Mouse (Mus musculus) kidney, postnatal 10 days (tissue): Measurements from ENCODE around the gene Hyal1.

ENCODE experiments used
- DNase-seq: peaks from one replicate; pipeline ENCODE4 v3.0.0; 2021; ENCODE audit warnings: mixed read lengths

Hyal1 gene

GRCm38 (mm10) chr9:107620954-107621353 lies 44.2 kb downstream of the Hyal1 start:
- peak; percentile 58 for DNase-seq

GRCm38 (mm10) chr9:107624539-107624938 lies 47.8 kb downstream of the Hyal1 start:
- peak; percentile 61 for DNase-seq

GRCm38 (mm10) chr9:107624951-107625350 lies 48.2 kb downstream of the Hyal1 start:
- DNase-seq, result no peak

GRCm38 (mm10) chr9:107625351-107626128 lies 48.8 kb downstream of the Hyal1 start:
- DNase-seq, result no peak

DNA sequence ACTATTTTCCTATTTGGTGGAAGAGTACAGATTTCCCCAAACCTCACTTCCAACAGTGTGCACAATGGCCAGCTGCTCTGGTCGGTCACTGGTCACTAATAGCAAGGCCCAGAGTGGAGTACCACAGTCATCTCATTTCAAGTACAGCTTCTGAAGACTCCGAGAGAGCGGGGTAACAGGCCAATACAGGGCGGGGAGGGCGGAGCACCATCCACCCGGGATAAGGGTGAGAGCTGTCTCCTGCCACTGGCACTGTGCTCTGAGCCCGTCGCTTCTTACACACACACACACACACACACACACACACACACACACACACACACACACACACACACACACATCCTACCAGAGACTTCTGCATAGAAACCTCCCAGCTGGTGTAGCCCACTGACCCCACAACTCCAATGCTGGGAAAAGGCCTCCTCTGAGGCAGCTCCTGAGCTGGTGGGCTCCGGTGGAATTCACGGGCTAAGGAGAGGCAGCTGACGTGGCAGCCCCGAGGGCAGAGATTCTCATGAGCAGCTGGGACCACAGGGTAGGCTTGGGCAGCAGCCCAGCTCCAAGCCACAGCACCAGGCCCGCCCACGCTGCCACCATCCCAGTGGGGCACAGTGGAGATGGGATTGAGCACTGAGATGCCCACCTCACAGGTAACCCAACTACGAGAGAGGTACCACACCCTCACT lies 49.6 kb downstream of the Hyal1 start:
- no peak for DNase-seq

DNA sequence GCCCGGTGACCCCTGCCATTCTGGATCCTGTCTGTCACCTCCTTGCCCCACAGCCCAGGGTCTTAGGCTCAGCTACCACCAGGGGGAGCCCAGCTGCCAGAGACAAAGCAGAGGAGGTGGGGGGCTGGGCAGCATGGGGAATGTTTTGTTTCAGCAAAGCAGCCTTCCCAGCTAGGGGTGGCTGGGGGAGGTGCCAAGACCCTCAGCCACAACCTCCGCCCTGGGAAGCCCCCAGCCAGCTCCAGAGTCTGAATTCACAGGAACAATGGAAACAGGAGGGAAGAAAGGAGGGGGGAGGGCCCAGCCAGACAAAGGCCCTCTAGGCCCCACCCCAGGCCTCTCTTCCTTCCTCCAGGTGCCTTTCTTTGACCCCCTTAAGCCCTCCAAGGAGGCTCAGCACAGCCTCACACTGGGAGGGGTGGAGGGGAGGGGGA lies 50.1 kb downstream of the Hyal1 start:
- DNase-seq, result peak; percentile 96

DNA sequence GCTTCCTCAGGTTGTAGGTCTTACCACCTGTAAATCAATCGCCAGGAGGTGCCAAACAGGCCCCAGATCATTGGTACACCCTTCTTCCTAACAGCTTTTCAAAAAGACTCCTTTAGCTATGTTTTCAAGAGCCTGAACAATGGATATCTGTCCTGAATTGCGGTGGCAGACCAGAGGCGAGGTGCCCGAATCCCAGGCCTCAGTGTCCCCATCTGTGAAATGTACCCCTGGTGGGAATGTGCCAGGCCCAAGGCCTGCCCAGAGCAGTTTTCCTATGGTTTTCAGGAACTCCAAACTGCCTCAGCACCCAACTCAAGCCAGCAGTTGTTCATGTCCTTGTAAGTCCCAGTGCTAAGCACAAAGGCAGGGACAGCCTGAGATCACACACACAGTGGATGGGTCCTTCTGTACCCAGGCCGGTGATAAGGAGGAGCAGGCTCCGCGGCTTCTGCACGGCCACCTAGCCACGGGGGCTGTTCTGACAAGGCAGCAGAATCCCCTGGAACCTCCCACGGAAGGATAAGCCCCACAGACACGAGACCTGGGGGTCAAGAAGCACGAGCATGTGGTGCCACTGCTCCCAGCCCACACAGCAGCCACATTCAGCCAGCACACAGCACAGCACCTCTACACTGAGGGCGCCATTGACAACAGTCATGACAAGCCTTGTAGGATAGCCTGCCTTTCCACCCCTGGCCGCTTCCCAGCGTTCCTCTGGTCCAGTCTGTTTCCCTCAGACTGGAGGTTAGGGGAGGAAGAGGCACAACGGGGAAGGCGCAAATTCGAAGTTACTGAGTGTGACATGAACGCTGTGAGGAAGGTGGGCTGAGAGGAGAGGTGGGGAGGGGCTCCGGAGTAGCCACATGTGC lies 50.9 kb downstream of the Hyal1 start:
- no peak for DNase-seq

- DNase-seq, result peak; percentile 85
Observed at GRCm38 (mm10) chr9:107628721-107629410, 52.1 kb downstream of the Hyal1 start.

GRCm38 (mm10) chr9:107629411-107629730 lies 52.6 kb downstream of the Hyal1 start:
- no peak for DNase-seq

- DNase-seq, result peak; percentile 64
Observed at GRCm38 (mm10) chr9:107629901-107630425, 53.2 kb downstream of the Hyal1 start.

GRCm38 (mm10) chr9:107630576-107630975 lies 53.8 kb downstream of the Hyal1 start:
- no peak for DNase-seq
